Mouse (Mus musculus) embryonic facial prominence, embryonic 13.5 days (tissue): ENCODE data around the gene Pld6. TPM values are rescaled to one million over a fixed set of nuclear protein-coding genes. Genes with fewer than 3 reads are reported as not detected.

Experiments used
- ATAC-seq: fragments of 200-750 bp; cut with Nextera tagmentation; 2 replicates; pipeline ENCODE4 v1.8.0; 2017; ENCODE audit warnings: low read depth; ENCODE audit not compliant: insufficient number of reproducible peaks, insufficient read depth, low FRiP score, low TSS enrichment
- H3K27ac ChIP-seq: fragments of 300-500 bp; sonication (generic); 2 replicates; pipeline ENCODE4 v1.5.1; 2015; ENCODE audit warnings: moderate library complexity, mild to moderate bottlenecking, inconsistent platforms
- H3K27me3 ChIP-seq: fragments of 300-500 bp; sonication (generic); 2 replicates; pipeline ENCODE4 v1.6.1; 2015; ENCODE audit warnings: mild to moderate bottlenecking, inconsistent platforms
- H3K36me3 ChIP-seq: fragments of 300-500 bp; sonication (generic); 2 replicates; pipeline ENCODE4 v1.6.1; 2015; ENCODE audit warnings: mild to moderate bottlenecking, inconsistent platforms
- H3K4me1 ChIP-seq: fragments of 300-500 bp; sonication (generic); 2 replicates; pipeline ENCODE4 v1.6.1; 2015; ENCODE audit warnings: inconsistent platforms
- H3K4me2 ChIP-seq: fragments of 300-500 bp; sonication (generic); 2 replicates; pipeline ENCODE4 v1.6.1; 2015; ENCODE audit warnings: moderate library complexity, mild to moderate bottlenecking, inconsistent platforms
- H3K4me3 ChIP-seq: fragments of 300-500 bp; sonication (generic); 2 replicates; pipeline ENCODE4 v1.5.1; 2015; ENCODE audit warnings: mild to moderate bottlenecking, inconsistent platforms
- H3K9ac ChIP-seq: fragments of 300-500 bp; sonication (generic); 2 replicates; pipeline ENCODE4 v1.6.1; 2015; ENCODE audit warnings: mild to moderate bottlenecking, inconsistent platforms
- H3K9me3 ChIP-seq: fragments of 300-500 bp; sonication (generic); 2 replicates; pipeline ENCODE4 v1.6.1; 2016; ENCODE audit warnings: inconsistent platforms
- WGBS: fragments of 180-500 bp; shearing (Covaris S2); methylation state at CpG from one replicate; pipeline ENCODE4 v1.1.7; 2015; ENCODE audit warnings: mixed read lengths; 5-methylcytosine and 5-hydroxymethylcytosine counted together
- polyA plus RNA-seq: library from polyadenylated mRNA; unstranded; fragments of >200 nt; fragmentation: Nextera tagmentation; extraction: Ambion mirVana; gene quantifications from 2 replicates; pipeline ENCODE4 v1.2.1, GENCODE M21; 2015

Gene Pld6
- polyA plus RNA-seq, 1 experiment from 2014 or later, result 3.6 TPM

GRCm38 (mm10) chr11:59808170-59808960, 20.9 kb upstream of the Pld6 start:
- 63% methylated on average over 14 of the region's 14 CpGs for WGBS
- Histone ChIP-seq H3K4me1 (peaks cover 24% of the 10 kb centered on the region), H3K9ac (peak overlapping the region; percentile 94), H3K27ac (peak overlapping the region; percentile 97), H3K9me3 (no peaks in the 10 kb centered on the region), H3K4me2 (peak overlapping the region; percentile 85), H3K27me3 (no peaks in the 10 kb centered on the region), H3K4me3 (peak overlapping the region; percentile 74), H3K36me3 (peaks cover 46% of the 10 kb centered on the region)
- no peak for ATAC-seq

DNA sequence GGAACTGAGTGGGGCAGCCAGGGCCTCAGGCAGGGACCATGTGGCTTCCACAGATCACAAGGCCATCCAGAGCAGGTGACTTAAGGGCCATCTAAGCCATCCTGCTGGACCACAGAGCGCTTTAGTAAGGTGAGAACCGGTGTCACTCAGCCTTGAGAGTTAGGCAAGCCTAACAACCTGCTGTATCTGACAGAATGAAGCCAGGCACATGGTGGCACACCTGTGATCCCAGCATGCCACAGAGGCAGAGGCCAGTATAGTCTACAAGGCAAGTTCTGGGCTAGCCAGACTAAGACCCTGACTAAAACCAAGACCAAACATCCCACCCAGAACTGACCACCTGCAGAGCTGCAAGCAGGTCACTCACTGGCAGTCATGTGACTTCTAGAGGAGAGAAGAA, 18.2 kb upstream of the Pld6 start:
- H3K27ac ChIP-seq, result no peak overlapping the region
- H3K4me3 ChIP-seq, result no peak overlapping the region
- peaks cover 73% of the 10 kb centered on the region for H3K36me3 ChIP-seq
- WGBS, result 94% methylated on average over 2 of the region's 2 CpGs
- H3K9ac ChIP-seq, result no peak overlapping the region
- no peaks in the 10 kb centered on the region for H3K27me3 ChIP-seq
- no peak overlapping the region for H3K4me2 ChIP-seq
- peaks cover 14% of the 10 kb centered on the region for H3K4me1 ChIP-seq
- no peak for ATAC-seq
- H3K9me3 ChIP-seq, result no peaks in the 10 kb centered on the region

DNA sequence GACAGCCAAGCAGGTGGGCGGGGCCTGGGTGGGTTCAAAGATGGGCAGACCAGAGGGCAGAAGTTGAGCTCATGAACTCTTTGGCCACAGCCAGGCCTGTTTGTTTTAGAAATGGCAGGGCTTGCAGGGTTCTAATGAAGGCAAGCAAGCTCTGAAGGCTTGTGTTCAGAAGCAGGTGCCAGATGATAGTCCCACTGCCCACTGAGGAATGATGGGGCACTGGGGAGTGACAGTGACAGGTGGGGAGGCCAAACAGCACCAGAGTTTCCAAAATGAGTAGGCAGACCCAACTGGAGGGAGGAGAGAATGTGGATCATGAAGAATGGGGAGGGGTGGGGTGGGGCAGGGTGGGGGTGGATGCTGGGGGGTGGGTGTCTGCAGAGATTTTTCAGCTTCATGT, 17.8 kb upstream of the Pld6 start:
- H3K4me3 ChIP-seq, result no peak overlapping the region
- peaks cover 13% of the 10 kb centered on the region for H3K4me1 ChIP-seq
- no peak overlapping the region for H3K4me2 ChIP-seq
- H3K27me3 ChIP-seq, result no peaks in the 10 kb centered on the region
- no peak overlapping the region for H3K9ac ChIP-seq
- no peak for ATAC-seq
- no peaks in the 10 kb centered on the region for H3K9me3 ChIP-seq
- H3K27ac ChIP-seq, result no peak overlapping the region
- H3K36me3 ChIP-seq, result peaks cover 77% of the 10 kb centered on the region
- 95% methylated on average over 1 of the region's 1 CpGs for WGBS

DNA sequence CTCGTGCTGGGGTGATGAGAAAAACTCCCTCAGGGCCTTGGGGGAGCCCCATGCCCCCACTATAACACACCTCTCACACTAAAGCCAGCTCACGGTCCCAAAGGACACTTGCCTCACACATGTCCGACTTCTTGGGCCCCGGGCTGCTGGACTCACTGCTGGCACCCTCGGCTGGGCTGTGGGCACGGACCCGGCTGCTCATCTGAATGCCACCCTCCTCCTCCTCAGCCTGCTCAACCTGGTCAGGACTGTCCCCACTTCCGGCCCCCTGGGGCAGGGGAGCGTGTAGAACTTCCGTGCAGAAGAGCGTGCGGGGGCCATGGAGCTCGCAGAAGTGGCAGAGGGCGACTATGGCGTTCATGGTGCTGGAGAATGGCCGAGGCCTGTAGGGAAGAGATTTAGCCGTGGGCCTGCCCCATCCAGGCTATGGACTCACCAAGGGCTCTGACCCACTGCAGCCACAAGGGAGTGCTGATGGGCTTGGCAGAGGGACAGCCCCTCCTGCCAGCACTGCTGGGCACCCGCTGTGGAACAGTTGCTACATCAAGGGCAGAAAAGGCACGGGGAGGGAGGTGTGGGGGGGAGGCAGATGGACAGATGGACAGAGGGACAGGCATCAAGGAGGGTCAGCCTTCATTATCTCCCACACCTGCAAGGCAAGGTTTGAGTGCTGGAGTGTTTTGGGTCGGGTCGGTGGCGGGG, 17.1 kb upstream of the Pld6 start:
- no peak overlapping the region for H3K27ac ChIP-seq
- H3K4me2 ChIP-seq, result no peak overlapping the region
- no peaks in the 10 kb centered on the region for H3K9me3 ChIP-seq
- 90% methylated on average over 22 of the region's 22 CpGs for WGBS
- peaks cover 13% of the 10 kb centered on the region for H3K4me1 ChIP-seq
- no peak for ATAC-seq
- H3K9ac ChIP-seq, result no peak overlapping the region
- no peaks in the 10 kb centered on the region for H3K27me3 ChIP-seq
- peaks cover 84% of the 10 kb centered on the region for H3K36me3 ChIP-seq
- no peak overlapping the region for H3K4me3 ChIP-seq

- no peak overlapping the region for H3K4me2 ChIP-seq
- no peaks in the 10 kb centered on the region for H3K27me3 ChIP-seq
- WGBS, result 86% methylated on average over 14 of the region's 14 CpGs
- peaks cover 6% of the 10 kb centered on the region for H3K4me1 ChIP-seq
- H3K36me3 ChIP-seq, result peaks cover 95% of the 10 kb centered on the region
- H3K4me3 ChIP-seq, result no peak overlapping the region
- no peak overlapping the region for H3K27ac ChIP-seq
- no peak overlapping the region for H3K9ac ChIP-seq
- ATAC-seq, result no peak
- H3K9me3 ChIP-seq, result no peaks in the 10 kb centered on the region
These were observed 16.1 kb upstream of the Pld6 start for GRCm38 (mm10) chr11:59803516-59803915.

- H3K4me2 ChIP-seq, result no peak overlapping the region
- H3K4me1 ChIP-seq, result no peaks in the 10 kb centered on the region
- peaks cover 100% of the 10 kb centered on the region for H3K36me3 ChIP-seq
- 96% methylated on average over 8 of the region's 8 CpGs for WGBS
- no peaks in the 10 kb centered on the region for H3K9me3 ChIP-seq
- no peaks in the 10 kb centered on the region for H3K27me3 ChIP-seq
- no peak overlapping the region for H3K9ac ChIP-seq
- H3K4me3 ChIP-seq, result no peak overlapping the region
- H3K27ac ChIP-seq, result no peak overlapping the region
- no peak for ATAC-seq
These were observed 14.4 kb upstream of the Pld6 start for GRCm38 (mm10) chr11:59801881-59802280.

GRCm38 (mm10) chr11:59800412-59800811, 13.0 kb upstream of the Pld6 start:
- no peak for ATAC-seq
- Histone ChIP-seq H3K9ac (no peak overlapping the region), H3K27me3 (no peaks in the 10 kb centered on the region), H3K4me2 (no peak overlapping the region), H3K36me3 (peaks cover 100% of the 10 kb centered on the region), H3K9me3 (no peaks in the 10 kb centered on the region), H3K4me3 (no peak overlapping the region), H3K4me1 (no peaks in the 10 kb centered on the region), H3K27ac (no peak overlapping the region)
- WGBS, result 94% methylated on average over 10 of the region's 10 CpGs

- no peak for ATAC-seq
- no peak overlapping the region for H3K9ac ChIP-seq
- no peaks in the 10 kb centered on the region for H3K27me3 ChIP-seq
- WGBS, result 93% methylated on average over 6 of the region's 6 CpGs
- H3K36me3 ChIP-seq, result peaks cover 74% of the 10 kb centered on the region
- H3K4me2 ChIP-seq, result no peak overlapping the region
- no peak overlapping the region for H3K27ac ChIP-seq
- no peak overlapping the region for H3K4me3 ChIP-seq
- H3K9me3 ChIP-seq, result no peaks in the 10 kb centered on the region
- H3K4me1 ChIP-seq, result no peaks in the 10 kb centered on the region
These were observed 5.9 kb upstream of the Pld6 start for GRCm38 (mm10) chr11:59793390-59793789.

- Histone ChIP-seq H3K9me3 (no peaks in the 10 kb centered on the region), H3K4me3 (no peak overlapping the region), H3K4me2 (no peak overlapping the region), H3K9ac (no peak overlapping the region), H3K27me3 (peaks cover 6% of the 10 kb centered on the region), H3K4me1 (peaks cover 14% of the 10 kb centered on the region), H3K36me3 (peaks cover 34% of the 10 kb centered on the region), H3K27ac (no peak overlapping the region)
- ATAC-seq, result no peak
- WGBS, result 95% methylated on average over 1 of the region's 1 CpGs
These were observed 1.9 kb upstream of the Pld6 start for GRCm38 (mm10) chr11:59789311-59789710.

- H3K27me3 ChIP-seq, result peaks cover 6% of the 10 kb centered on the region
- H3K9ac ChIP-seq, result peak overlapping the region; percentile 69; the same call in 1 of the 2 replicates
- WGBS, result 51% methylated on average over 15 of the region's 15 CpGs
- peaks cover 18% of the 10 kb centered on the region for H3K4me1 ChIP-seq
- H3K4me3 ChIP-seq, result peak overlapping the region; percentile 54
- H3K36me3 ChIP-seq, result peaks cover 7% of the 10 kb centered on the region
- peak overlapping the region; percentile 95 for H3K4me2 ChIP-seq
- ATAC-seq, result 0 out of 2 replicates have a peak, but pooled peaks have one; percentile 5
- H3K27ac ChIP-seq, result no peak overlapping the region
- no peaks in the 10 kb centered on the region for H3K9me3 ChIP-seq
These were observed 824 bp downstream of the Pld6 start for GRCm38 (mm10) chr11:59786444-59787198.

GRCm38 (mm10) chr11:59783591-59783990, 3.9 kb downstream of the Pld6 start:
- Histone ChIP-seq H3K4me1 (peaks cover 18% of the 10 kb centered on the region), H3K4me3 (no peak overlapping the region)

More at GRCm38 (mm10) chr11:59783591-59783990, 3.9 kb downstream of the Pld6 start:
- WGBS, result 93% methylated on average over 6 of the region's 6 CpGs
- Histone ChIP-seq H3K9me3 (no peaks in the 10 kb centered on the region), H3K9ac (no peak overlapping the region), H3K36me3 (peaks cover 4% of the 10 kb centered on the region; the same call in 1 of the 2 replicates), H3K27ac (no peak overlapping the region), H3K27me3 (peaks cover 6% of the 10 kb centered on the region), H3K4me2 (no peak overlapping the region)
- no peak for ATAC-seq
